Mouse (Mus musculus) hindbrain, embryonic 11.5 days (tissue): ENCODE results near the gene Ube2v1. TPM values are rescaled to one million over a fixed set of nuclear protein-coding genes. Genes with fewer than 3 reads are reported as not detected.

ENCODE experiments used
- ATAC-seq: fragments of 200-750 bp; cut with Nextera tagmentation; 2 replicates; pipeline ENCODE4 v1.8.0; 2017; ENCODE audit warnings: mild to moderate bottlenecking, moderate TSS enrichment, moderate library complexity; ENCODE audit not compliant: low FRiP score
- DNase-seq: peaks from one replicate; pipeline ENCODE4 v3.0.0-alpha.2; 2015; ENCODE audit warnings: low spot score
- H3K27ac ChIP-seq: fragments of 300-500 bp; sonication (generic); 2 replicates; pipeline ENCODE4 v1.5.1; 2014; ENCODE audit warnings: mild to moderate bottlenecking, low read depth, low read length
- H3K27me3 ChIP-seq: fragments of 300-500 bp; sonication (generic); 2 replicates; pipeline ENCODE4 v1.6.1; 2014; ENCODE audit warnings: mild to moderate bottlenecking, low read length, moderate library complexity, mixed read lengths; ENCODE audit not compliant: control insufficient read depth, insufficient read depth
- H3K36me3 ChIP-seq: fragments of 300-500 bp; sonication (generic); 2 replicates; pipeline ENCODE4 v1.6.1; 2014; ENCODE audit warnings: mild to moderate bottlenecking, low read length, moderate library complexity, mixed read lengths; ENCODE audit not compliant: control insufficient read depth, insufficient read depth
- H3K4me1 ChIP-seq: fragments of 300-500 bp; sonication (generic); replicated peaks from 2 replicates; pipeline ENCODE4 v1.6.1; 2014; ENCODE audit warnings: low read length, mixed read lengths; ENCODE audit not compliant: control insufficient read depth, insufficient read depth
- H3K4me2 ChIP-seq: fragments of 300-500 bp; sonication (generic); replicated peaks from 2 replicates; pipeline ENCODE4 v1.6.1; 2014; ENCODE audit warnings: mild to moderate bottlenecking, low read depth, low read length
- H3K4me3 ChIP-seq: fragments of 300-500 bp; sonication (generic); 2 replicates; pipeline ENCODE4 v1.5.1; 2014; ENCODE audit warnings: low read depth, low read length
- H3K9ac ChIP-seq: fragments of 300-500 bp; sonication (generic); 2 replicates; pipeline ENCODE4 v1.6.1; 2014; ENCODE audit warnings: low read depth, low read length
- H3K9me3 ChIP-seq: fragments of 300-500 bp; sonication (generic); 2 replicates; pipeline ENCODE4 v1.6.1; 2016; ENCODE audit warnings: low read length; ENCODE audit not compliant: control insufficient read depth
- WGBS: fragments of 180-500 bp; shearing (Covaris S2); extraction: QIAGEN DNeasy Blood & Tissue Kit; methylation state at CpG from one replicate; pipeline ENCODE4 v1.1.7; 2014; 5-methylcytosine and 5-hydroxymethylcytosine counted together
- polyA plus RNA-seq: library from polyadenylated mRNA; unstranded; fragments of >200 nt; fragmentation: Nextera tagmentation; extraction: Ambion mirVana; gene quantifications from 2 replicates; pipeline ENCODE4 v1.2.1, GENCODE M21; 2014

The Ube2v1 gene
- 237 and 257 TPM in 2 replicates for polyA plus RNA-seq

DNA sequence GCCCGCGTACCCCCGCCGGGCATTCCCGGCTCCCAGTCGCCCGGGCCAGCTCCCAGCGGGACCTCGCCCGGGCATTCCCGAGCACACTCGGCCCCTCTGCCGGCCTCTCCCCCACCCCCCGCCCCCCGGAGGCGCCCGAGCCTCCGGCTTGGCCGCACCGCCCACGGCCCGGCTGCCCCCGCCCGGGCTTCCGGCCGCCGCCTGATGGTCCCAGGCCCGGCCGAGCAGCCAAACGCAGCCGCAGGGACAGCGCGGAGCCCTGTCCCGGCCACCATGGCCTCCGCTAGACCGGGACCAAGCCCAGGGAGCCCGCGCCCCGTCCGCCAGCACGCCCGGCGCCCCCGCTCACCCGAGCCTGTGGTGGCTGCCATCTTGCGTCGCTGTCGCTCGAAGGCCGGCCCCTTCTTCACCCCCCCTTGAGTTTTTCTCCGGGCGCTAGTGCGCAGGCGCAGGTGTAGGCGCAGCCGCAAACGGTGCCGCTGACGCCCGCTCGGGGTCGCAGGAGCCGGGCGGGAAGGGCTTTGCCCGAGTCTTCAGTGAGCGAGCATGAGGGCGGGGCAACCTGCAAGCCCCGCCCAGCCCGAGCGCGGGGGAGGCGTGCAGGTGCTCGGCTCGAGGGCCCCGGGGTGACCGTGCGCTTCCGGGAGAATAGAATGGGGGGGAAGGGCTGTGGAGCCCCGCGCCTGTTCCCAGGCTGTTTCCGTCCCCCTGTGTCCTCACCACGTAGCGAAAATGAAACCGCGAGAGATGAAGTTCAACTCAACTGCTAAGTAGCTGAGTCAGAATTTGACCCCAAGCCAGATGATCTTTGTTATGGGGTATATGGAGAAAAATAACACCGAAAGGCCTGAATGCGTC, at the start of gene Ube2v1:
Gene Ube2v1, minus strand, starts transcription at position 505 of the 858 bp plus-strand sequence.
- Histone ChIP-seq H3K4me3 (peak within 1 kb of the TSS; percentile 98), H3K9me3 (no peaks in the 10 kb centered on the region), H3K9ac (peak within 1 kb of the TSS; percentile 87), H3K36me3 (no peaks in the 10 kb centered on the region), H3K4me2 (peak within 1 kb of the TSS; percentile 84), H3K27ac (peak within 1 kb of the TSS; percentile 85), H3K27me3 (no peaks in the 10 kb centered on the region), H3K4me1 (peaks cover 12% of the 10 kb centered on the region)
- peak; percentile 99 for DNase-seq
- ATAC-seq, result peak; percentile 83
- under 1% methylated on average over 69 of the region's 87 CpGs for WGBS

DNA sequence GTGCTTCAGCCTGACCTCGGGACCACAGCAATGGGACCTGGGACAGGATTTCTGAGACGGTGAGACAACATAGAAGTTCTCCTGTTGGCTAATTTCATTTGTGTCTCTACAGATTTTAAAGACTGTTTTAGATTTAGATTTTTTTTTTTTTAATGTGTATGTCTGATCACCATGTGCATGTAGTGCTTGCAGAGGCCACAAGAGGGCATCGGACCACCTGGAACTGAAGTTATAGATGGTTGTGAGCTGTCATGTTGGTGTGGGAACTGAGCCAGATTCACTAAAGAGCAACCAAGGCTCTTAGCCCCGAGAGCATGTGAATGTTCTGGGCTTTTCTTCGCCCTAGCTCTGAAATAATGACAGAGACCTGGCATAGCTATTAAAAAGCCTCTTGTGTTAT, 48.8 kb upstream of the Ube2v1 start:
- no peak overlapping the region for H3K4me2 ChIP-seq
- 58% methylated on average over 5 of the region's 5 CpGs for WGBS

DNA sequence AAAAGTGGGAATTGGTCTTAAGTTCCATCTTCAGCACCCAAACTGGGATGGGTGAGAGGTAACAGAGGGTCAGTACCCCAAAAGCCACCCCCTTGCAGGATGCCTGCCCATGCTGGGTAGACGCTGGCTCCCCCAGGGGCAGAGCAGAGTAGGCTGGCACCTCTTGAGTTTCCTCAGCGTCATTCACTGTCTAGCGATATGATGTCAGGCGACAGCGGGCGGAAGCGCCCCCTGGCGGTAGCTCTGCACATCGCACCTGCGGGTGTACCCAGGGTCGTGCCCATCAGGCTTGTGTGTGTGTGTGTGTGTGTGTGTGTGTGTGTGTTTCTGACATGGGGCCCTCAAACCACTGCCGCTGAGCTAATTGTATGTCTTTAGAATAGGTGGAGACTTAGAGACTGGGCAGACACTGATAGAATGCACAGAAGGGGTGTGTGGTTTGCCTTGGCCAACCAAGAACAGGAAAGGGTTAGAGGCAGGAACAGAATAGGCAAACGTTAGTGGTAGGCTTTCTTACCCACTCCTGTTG, 48.1 kb upstream of the Ube2v1 start:
- DNase-seq (peak; percentile 88), ATAC-seq (peak; percentile 72)
- Histone ChIP-seq H3K9ac (no peak overlapping the region), H3K4me1 (no peaks in the 10 kb centered on the region), H3K27ac (no peak overlapping the region), H3K4me3 (no peak overlapping the region), H3K9me3 (no peaks in the 10 kb centered on the region), H3K4me2 (no peak overlapping the region), H3K36me3 (no peaks in the 10 kb centered on the region), H3K27me3 (no peaks in the 10 kb centered on the region; the same call in 1 of the 2 replicates)
- 3% methylated on average over 13 of the region's 13 CpGs for WGBS

More for the DNA sequence above, 48.8 kb upstream of the Ube2v1 start:
- Histone ChIP-seq H3K27ac (no peak overlapping the region), H3K9ac (no peak overlapping the region), H3K4me3 (no peak overlapping the region), H3K4me1 (no peaks in the 10 kb centered on the region), H3K27me3 (no peaks in the 10 kb centered on the region; the same call in 1 of the 2 replicates), H3K36me3 (no peaks in the 10 kb centered on the region), H3K9me3 (no peaks in the 10 kb centered on the region)
- DNase-seq, result peak; percentile 70
- no peak for ATAC-seq

DNA sequence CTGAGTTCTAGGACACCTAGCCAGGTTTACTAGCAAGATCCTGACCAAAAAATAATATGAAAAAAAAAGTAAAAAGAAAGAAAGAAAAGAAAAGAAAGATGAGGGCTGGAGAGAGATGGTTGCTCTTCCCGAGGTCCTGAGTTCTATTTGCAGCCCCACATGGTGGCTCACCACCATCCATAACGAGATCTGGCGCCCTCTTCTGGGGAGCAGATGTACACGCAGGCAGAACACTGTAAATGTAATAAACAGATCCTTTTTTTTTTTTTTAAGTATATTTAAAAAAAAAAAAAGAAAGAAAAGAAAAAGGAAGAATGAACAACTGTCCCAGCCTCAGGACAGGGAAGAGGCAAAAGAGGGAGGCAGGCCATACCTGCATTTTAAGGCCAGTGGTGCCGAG, 46.7 kb upstream of the Ube2v1 start:
- H3K27me3 ChIP-seq, result no peaks in the 10 kb centered on the region; the same call in 1 of the 2 replicates
- no peak for DNase-seq
- whole genome bisulfite sequencing, result 46% methylated on average over 5 of the region's 5 CpGs
- no peaks in the 10 kb centered on the region for H3K9me3 ChIP-seq
- ATAC-seq, result no peak
- no peak overlapping the region for H3K4me2 ChIP-seq
- H3K4me3 ChIP-seq, result no peak overlapping the region
- H3K36me3 ChIP-seq, result no peaks in the 10 kb centered on the region
- H3K4me1 ChIP-seq, result no peaks in the 10 kb centered on the region
- no peak overlapping the region for H3K27ac ChIP-seq
- no peak overlapping the region for H3K9ac ChIP-seq

DNA sequence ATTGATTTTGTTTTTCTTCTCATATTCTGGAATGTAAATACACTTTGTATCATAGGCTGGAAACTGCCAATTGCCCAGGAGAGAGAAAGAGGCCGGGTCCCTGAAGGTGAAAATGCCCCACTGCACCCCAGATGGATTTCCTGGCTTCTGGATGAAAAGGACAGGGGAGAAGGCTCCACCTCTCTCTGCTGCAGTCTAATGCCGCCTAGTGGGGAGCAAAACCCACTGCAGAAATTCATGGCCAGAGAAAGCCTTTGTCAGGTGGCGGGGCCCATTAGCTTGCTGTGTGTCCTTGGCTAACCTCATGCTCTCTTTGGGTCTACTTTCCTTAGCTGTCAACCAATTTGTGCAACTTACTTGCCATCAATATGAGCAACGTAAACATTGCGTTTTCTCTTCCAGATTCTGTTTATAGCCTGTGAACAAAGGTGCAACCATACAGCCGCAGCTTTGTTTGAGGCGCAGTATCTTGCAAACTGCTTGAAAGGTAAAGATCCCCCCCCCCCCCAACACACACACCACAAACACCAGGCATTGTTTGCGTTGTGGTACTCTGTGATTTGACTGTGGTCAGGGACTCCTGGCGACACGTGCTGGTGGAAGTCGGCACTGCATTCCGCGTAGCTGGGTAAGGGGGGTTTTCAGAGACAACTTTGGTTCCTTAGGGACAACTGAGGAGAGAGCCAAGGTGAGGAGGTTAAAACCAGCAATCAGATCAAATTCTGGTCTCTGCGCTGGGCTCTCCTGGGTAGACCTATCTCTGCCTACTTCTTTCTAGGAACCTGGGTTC, 43.4 kb upstream of the Ube2v1 start:
- H3K4me3 ChIP-seq, result no peak overlapping the region
- H3K9ac ChIP-seq, result no peak overlapping the region
- ATAC-seq (no peak), DNase-seq (peak; percentile 58)
- no peak overlapping the region for H3K4me2 ChIP-seq
- no peaks in the 10 kb centered on the region for H3K36me3 ChIP-seq
- no peak overlapping the region for H3K27ac ChIP-seq
- no peaks in the 10 kb centered on the region for H3K27me3 ChIP-seq
- H3K4me1 ChIP-seq, result 0 out of 2 replicates have a peak, but pooled peaks cover 3% of the 10 kb centered on the region
- whole genome bisulfite sequencing, result 40% methylated on average over 14 of the region's 14 CpGs
- H3K9me3 ChIP-seq, result no peaks in the 10 kb centered on the region

DNA sequence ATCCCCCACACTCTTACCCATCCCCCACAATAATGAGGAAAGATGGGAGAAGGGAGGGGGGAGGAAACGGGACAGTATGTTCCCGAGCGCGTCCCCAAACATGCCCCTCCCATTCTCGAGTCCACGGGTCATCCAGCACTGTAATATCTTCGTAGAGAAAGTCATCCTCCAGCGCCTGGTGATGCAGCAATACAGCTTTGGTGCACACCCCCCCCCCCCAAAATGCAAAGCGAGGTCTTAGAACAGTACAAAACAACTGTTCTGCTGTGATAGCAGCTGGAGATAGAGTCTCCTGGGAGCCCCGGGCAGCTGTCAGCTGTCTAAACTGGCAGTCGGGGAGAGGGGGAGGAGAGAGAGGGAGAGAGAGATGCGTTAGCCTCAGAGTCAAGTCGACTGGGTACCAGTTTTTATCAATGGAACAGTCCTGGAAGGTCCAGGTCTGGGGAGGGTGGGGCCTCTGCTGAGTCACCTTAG, 40.4 kb upstream of the Ube2v1 start:
- Histone ChIP-seq H3K4me3 (no peak overlapping the region), H3K4me2 (peak overlapping the region; percentile 19; the same call in 1 of the 2 replicates), H3K9ac (no peak overlapping the region), H3K9me3 (no peaks in the 10 kb centered on the region), H3K4me1 (0 out of 2 replicates have a peak, but pooled peaks cover 3% of the 10 kb centered on the region), H3K27me3 (no peaks in the 10 kb centered on the region), H3K27ac (no peak overlapping the region), H3K36me3 (no peaks in the 10 kb centered on the region)
- WGBS, result 32% methylated on average over 13 of the region's 13 CpGs
- ATAC-seq (peak; percentile 73; the same call in 1 of the 2 replicates), DNase-seq (peak; percentile 67)

DNA sequence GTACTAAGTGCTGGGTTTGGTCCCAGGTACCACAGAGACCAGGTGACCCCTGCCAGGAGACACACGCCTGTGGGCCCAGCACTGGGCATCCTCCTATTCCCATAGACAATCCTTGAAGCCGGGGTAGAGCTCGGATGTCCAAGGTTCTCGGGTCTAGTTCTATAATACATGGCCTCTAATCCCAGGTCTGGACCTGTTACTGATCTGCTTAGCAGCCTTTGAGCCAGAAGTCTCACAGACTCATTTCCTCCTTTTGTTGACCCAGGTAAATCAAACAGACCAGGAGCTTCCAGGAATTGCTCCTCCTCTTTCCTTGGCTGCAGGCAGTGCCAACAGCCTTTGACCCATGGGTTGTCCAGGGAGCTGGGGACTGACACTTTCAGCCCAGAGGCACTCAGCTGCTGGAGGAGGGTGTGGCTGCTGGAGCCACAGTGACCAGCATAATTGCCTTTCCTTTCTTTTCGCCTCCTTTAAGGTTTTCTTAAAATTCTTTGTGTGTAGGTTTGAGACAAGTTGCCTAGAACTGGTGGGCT, 39.3 kb upstream of the Ube2v1 start:
- H3K27ac ChIP-seq, result no peak overlapping the region
- H3K27me3 ChIP-seq, result no peaks in the 10 kb centered on the region
- H3K4me1 ChIP-seq, result 0 out of 2 replicates have a peak, but pooled peaks cover 3% of the 10 kb centered on the region
- no peak overlapping the region for H3K9ac ChIP-seq
- WGBS, result 85% methylated on average over 5 of the region's 5 CpGs
- no peaks in the 10 kb centered on the region for H3K9me3 ChIP-seq
- no peak overlapping the region for H3K4me3 ChIP-seq
- H3K4me2 ChIP-seq, result no peak overlapping the region
- ATAC-seq (no peak), DNase-seq (no peak)
- H3K36me3 ChIP-seq, result no peaks in the 10 kb centered on the region

DNA sequence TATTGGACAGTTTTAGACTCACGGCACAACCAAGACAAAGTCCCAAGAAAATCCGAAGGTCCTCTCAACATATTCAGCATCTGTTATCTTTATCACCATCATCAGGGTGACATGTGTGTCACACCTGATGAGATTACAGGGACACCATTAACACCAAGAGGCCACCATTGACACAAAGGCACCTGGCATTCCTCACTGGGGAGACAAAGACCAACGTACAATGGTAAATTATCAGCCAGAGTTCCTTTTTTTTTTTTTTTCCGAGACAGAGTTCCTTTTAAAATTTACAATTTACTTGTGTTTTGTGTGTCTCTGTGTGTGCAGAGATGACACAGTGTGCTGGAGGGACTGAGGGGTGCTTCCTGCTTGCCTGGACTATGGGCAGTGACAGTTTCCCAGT, 37.5 kb upstream of the Ube2v1 start:
- 82% methylated on average over 4 of the region's 4 CpGs for WGBS
- Histone ChIP-seq H3K4me2 (no peak overlapping the region), H3K36me3 (no peaks in the 10 kb centered on the region), H3K4me1 (0 out of 2 replicates have a peak, but pooled peaks cover 3% of the 10 kb centered on the region), H3K27ac (no peak overlapping the region), H3K27me3 (no peaks in the 10 kb centered on the region), H3K9me3 (no peaks in the 10 kb centered on the region), H3K4me3 (no peak overlapping the region), H3K9ac (no peak overlapping the region)
- ATAC-seq (no peak), DNase-seq (no peak)
